In genomic region chr4:133675594-133676016, GRCm38 (mm10) we compare ENCODE assay signal across 9 mouse cellular contexts. TPM values are rescaled to one million over a fixed set of nuclear protein-coding genes. Genes with fewer than 3 reads are reported as not detected.
A peak's percentile ranks its signal among the peaks of the same experiment; 100 is the strongest.
DNase-seq lines count a peak whose midpoint lies in the region; ATAC-seq and TF ChIP-seq lines count a peak whose summit lies in the region.
"Had no signal": no experiment of that assay in that cellular context is flagged by ENCODE, and none has a peak within 500 bp of the region (broad histone marks: within the 10 kb centered on the region; RNA-seq: fewer than 3 reads in every experiment).

No protein-coding gene starts in this region.

- DNase-seq in 416B (ENCODE audit: low read depth) = peak; percentile 96
- DNase-seq in adrenal gland, adult (ENCODE audit: inconsistent age in 2 of 2, low spot score in 1 of 2) = peak; percentile 81 to 90
- peak; percentile 88 for DNase-seq in embryonic facial prominence, embryonic 14.5 days (ENCODE audit: low spot score)
- peak; percentile 84 to 89 for DNase-seq in kidney, postnatal 36 days
- DNase-seq in thymus, postnatal 14 days = no peak

- ATAC-seq in embryonic facial prominence, embryonic 14.5 days (ENCODE audit: low read depth) = peak; percentile 10; the same call in 1 of the 2 replicates
- peak; percentile 20; the same call in 1 of the 2 replicates for ATAC-seq in heart, embryonic 16.5 days (replicated peaks; ENCODE audit: extremely low read depth, insufficient read depth, low FRiP score)

- 7% methylated on average over 5 of the region's 5 CpGs for WGBS in embryonic facial prominence, embryonic 14.5 days
- WGBS in heart, embryonic 16.5 days = 11% methylated on average over 5 of the region's 5 CpGs
- 38% methylated on average over 5 of the region's 5 CpGs for WGBS in macrophage (ENCODE audit: missing documents)
- 11% methylated on average over 5 of the region's 5 CpGs for WGBS in small intestine, adult 2 months

- peaks cover 6% of the 10 kb centered on the region; the same call in 1 of the 2 replicates for H3K79me2 ChIP-seq in macrophage (ENCODE audit: inconsistent target)

- H3K4me3 ChIP-seq in embryonic facial prominence, embryonic 14.5 days (ENCODE audit: low read depth, low read length) = no peak overlapping the region
- H3K4me3 ChIP-seq in heart, embryonic 16.5 days (ENCODE audit: low read length) = no peak overlapping the region
- H3K4me3 ChIP-seq in macrophage (ENCODE audit: inconsistent target) = no peak overlapping the region
- H3K4me3 ChIP-seq in small intestine, adult 2 months (ENCODE audit: low read depth, low read length) = no peak overlapping the region
- H3K4me3 ChIP-seq: megakaryocyte, embryonic 14.5 days had no signal

- TF ChIP-seq CTCF in small intestine, adult 2 months (IDR thresholded peaks at IDR 0.05; ENCODE audit: extremely low read depth, insufficient read length, insufficient replicate concordance, low read depth, low read length) = no peak

- H3K36me3 ChIP-seq in embryonic facial prominence, embryonic 14.5 days (ENCODE audit: control insufficient read depth, insufficient read depth, low read length) = peaks cover 21% of the 10 kb centered on the region
- peaks cover 6% of the 10 kb centered on the region for H3K36me3 ChIP-seq in heart, embryonic 16.5 days (ENCODE audit: control insufficient read depth, insufficient read depth)
- H3K36me3 ChIP-seq in macrophage (ENCODE audit: inconsistent target) = peaks cover 12% of the 10 kb centered on the region; the same call in 1 of the 2 replicates
- H3K36me3 ChIP-seq in small intestine, adult 2 months (ENCODE audit: control insufficient read depth, insufficient read depth, low read length) = peaks cover 14% of the 10 kb centered on the region

- TF ChIP-seq POLR2A in small intestine, adult 2 months (IDR thresholded peaks at IDR 0.05; ENCODE audit: low read depth, low read length) = no peak

- H3K27ac ChIP-seq in embryonic facial prominence, embryonic 14.5 days (replicated peaks; ENCODE audit: low read depth, low read length) = peak overlapping the region; percentile 55; the same call in 1 of the 2 replicates
- peak overlapping the region; percentile 80 for H3K27ac ChIP-seq in heart, embryonic 16.5 days (ENCODE audit: low read length)
- peak overlapping the region; percentile 99 for H3K27ac ChIP-seq in macrophage
- peak overlapping the region; percentile 21; the same call in 1 of the 2 replicates for H3K27ac ChIP-seq in small intestine, adult 2 months (ENCODE audit: insufficient read depth, low read depth, low read length)

- no peak overlapping the region for H3K9ac ChIP-seq in embryonic facial prominence, embryonic 14.5 days (ENCODE audit: low read depth, low read length)
- H3K9ac ChIP-seq in heart, embryonic 16.5 days (ENCODE audit: low read length) = peak overlapping the region; percentile 41

- H3K4me2 ChIP-seq in embryonic facial prominence, embryonic 14.5 days (ENCODE audit: low read depth, low read length) = no peak overlapping the region
- H3K4me2 ChIP-seq in heart, embryonic 16.5 days (ENCODE audit: low read depth, low read length) = peak overlapping the region; percentile 36

- no peaks in the 10 kb centered on the region for H3K27me3 ChIP-seq in embryonic facial prominence, embryonic 14.5 days (replicated peaks; ENCODE audit: control insufficient read depth, insufficient read depth, low read length)
- no peaks in the 10 kb centered on the region for H3K27me3 ChIP-seq in heart, embryonic 16.5 days (ENCODE audit: control insufficient read depth, insufficient read depth, low read length)
- no peaks in the 10 kb centered on the region for H3K27me3 ChIP-seq in small intestine, adult 2 months (ENCODE audit: control insufficient read depth, insufficient read depth, low read length)

- no peaks in the 10 kb centered on the region for H3K9me3 ChIP-seq in embryonic facial prominence, embryonic 14.5 days (ENCODE audit: control insufficient read depth, low read length)
- H3K9me3 ChIP-seq in heart, embryonic 16.5 days (replicated peaks; ENCODE audit: control insufficient read depth, low read length) = no peaks in the 10 kb centered on the region
- H3K9me3 ChIP-seq: megakaryocyte, embryonic 14.5 days had no signal

- peaks cover 30% of the 10 kb centered on the region for H3K4me1 ChIP-seq in embryonic facial prominence, embryonic 14.5 days (ENCODE audit: control insufficient read depth, insufficient read depth, low read length)
- peaks cover 46% of the 10 kb centered on the region for H3K4me1 ChIP-seq in heart, embryonic 16.5 days (ENCODE audit: control insufficient read depth, insufficient read depth, low read length)
- peaks cover 18% of the 10 kb centered on the region; the same call in 1 of the 2 replicates for H3K4me1 ChIP-seq in small intestine, adult 2 months (ENCODE audit: control insufficient read depth, insufficient read depth, insufficient read length, low read length)

RNA-seq across cellular contexts. Expression of gene Pigv, which starts 3.2 kb away (rescaled TPM):
- polyA plus RNA-seq in embryonic facial prominence, embryonic 14.5 days (2014; fragmentation: Nextera tagmentation; extraction: Ambion mirVana) = 8.4 and 11.3 TPM in 2 replicates
- 13.9 and 16.7 TPM in 2 replicates for polyA plus RNA-seq in heart, embryonic 16.5 days (2015; fragmentation: Nextera tagmentation; extraction: Ambion mirVana)
- total RNA-seq in macrophage (2018; cell fraction: chromatin; rRNA removed) = 10 to 100 TPM; 11.7 to 99.4 (median 23.3) TPM
- 10 to 100 TPM in 21 of 26 experiments, 1 to 10 TPM in 5; 7.2 to 20.6 (median 13.0) TPM for total RNA-seq in macrophage (2018; cell fraction: cytosol; rRNA removed)
- total RNA-seq in macrophage (2018; cell fraction: nucleus; rRNA removed) = 10 to 100 TPM; 16.8 to 80.0 (median 28.9) TPM
- polyA plus RNA-seq in macrophage (2018) = 3.4 to 11.0 TPM (median 7.7 TPM) in 3 replicates
- 6.0 and 8.9 TPM in 2 replicates for polyA plus RNA-seq in small intestine, adult 2 months (2012; rRNA removed)

RNA-seq across cellular contexts. Expression of gene Zdhhc18, which starts 25.7 kb away (rescaled TPM):
- 2.1 and 3.7 TPM in 2 replicates for polyA plus RNA-seq in embryonic facial prominence, embryonic 14.5 days (2014; fragmentation: Nextera tagmentation; extraction: Ambion mirVana)
- 1.8 and 2.2 TPM in 2 replicates for polyA plus RNA-seq in heart, embryonic 16.5 days (2015; fragmentation: Nextera tagmentation; extraction: Ambion mirVana)
- 100 to 1,000 TPM in 6 of 26 experiments, 10 to 100 TPM in 20; 33.1 to 176 (median 55.0) TPM for total RNA-seq in macrophage (2018; cell fraction: chromatin; rRNA removed)
- 10 to 100 TPM; 12.1 to 36.4 (median 19.1) TPM for total RNA-seq in macrophage (2018; cell fraction: cytosol; rRNA removed)
- 100 to 1,000 TPM in 3 of 26 experiments, 10 to 100 TPM in 23; 29.4 to 155 (median 46.0) TPM for total RNA-seq in macrophage (2018; cell fraction: nucleus; rRNA removed)
- 15.6 to 22.3 TPM (median 19.4 TPM) in 3 replicates for polyA plus RNA-seq in macrophage (2018)
- polyA plus RNA-seq in small intestine, adult 2 months (2012; rRNA removed) = 18.7 and 36.7 TPM in 2 replicates

Comparison
In these comparisons a context has a peak if more than half of its experiments do, and no peak if none do; other contexts are left out.
1. H3K27ac ChIP-seq: peak in every context shown above with its lines; median percentile 99 in macrophage; 80 in heart, embryonic 16.5 days; 55 in embryonic facial prominence, embryonic 14.5 days; 21 in small intestine, adult 2 months.